Mouse (Mus musculus): Measurements from ENCODE around the gene Miga1. TPM values are rescaled to one million over a fixed set of nuclear protein-coding genes. Genes with fewer than 3 reads are reported as not detected.
A peak's percentile ranks its signal among the peaks of the same experiment; 100 is the strongest.

The Miga1 gene
- 10 to 100 TPM; 13.3 to 15.6 TPM for total RNA-seq (2021)

- peak; percentile 75 to 79 for DNase-seq
- intact Hi-C loops (cut with DNase I), result loop anchor here (10.0 kb wide), 1 partner anchor 235 kb away; no protein-coding TSS in a partner anchor
Measured at GRCm38 (mm10) chr3:152339862-152340557, at the start of gene Miga1. TSS of gene Miga1 (minus strand) at chr3:152340407.

- no peak for DNase-seq
- intact Hi-C loops (cut with DNase I), result no loop called here
Measured at GRCm38 (mm10) chr3:152384106-152384505, 43.9 kb upstream of the Miga1 start.

- intact Hi-C loops (cut with DNase I), result no loop called here
- DNase-seq, result no peak
Measured at GRCm38 (mm10) chr3:152376063-152376462, 35.9 kb upstream of the Miga1 start.

- DNase-seq, result no peak
- intact Hi-C loops (cut with DNase I), result no loop called here
Measured at GRCm38 (mm10) chr3:152364181-152364580, 24.0 kb upstream of the Miga1 start.

GRCm38 (mm10) chr3:152359151-152359550 is 18.9 kb upstream of the Miga1 start:
- DNase-seq, result no peak
- intact Hi-C loops (cut with DNase I), result no loop called here

DNA sequence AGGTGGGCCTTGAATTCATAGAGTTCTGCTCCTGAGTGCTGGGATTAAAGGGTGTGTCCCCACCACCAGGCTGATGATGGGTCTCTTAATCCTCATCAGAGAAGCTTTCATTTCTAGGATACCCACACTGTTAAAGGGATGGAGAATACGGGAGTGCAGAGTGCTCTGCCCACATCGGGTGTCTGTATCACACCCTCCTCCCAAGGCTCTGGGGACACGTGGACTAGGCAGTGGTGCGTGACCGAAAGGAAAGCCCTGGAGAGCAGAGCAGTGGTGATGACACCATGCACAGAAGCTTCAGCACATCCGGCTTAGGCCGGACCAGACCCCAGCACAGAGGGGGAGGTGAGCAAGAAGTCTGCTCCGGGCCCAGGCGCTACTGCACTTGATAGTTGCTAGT is 16.5 kb upstream of the Miga1 start:
- DNase-seq, result no peak
- intact Hi-C loops (cut with DNase I), result no loop called here

DNA sequence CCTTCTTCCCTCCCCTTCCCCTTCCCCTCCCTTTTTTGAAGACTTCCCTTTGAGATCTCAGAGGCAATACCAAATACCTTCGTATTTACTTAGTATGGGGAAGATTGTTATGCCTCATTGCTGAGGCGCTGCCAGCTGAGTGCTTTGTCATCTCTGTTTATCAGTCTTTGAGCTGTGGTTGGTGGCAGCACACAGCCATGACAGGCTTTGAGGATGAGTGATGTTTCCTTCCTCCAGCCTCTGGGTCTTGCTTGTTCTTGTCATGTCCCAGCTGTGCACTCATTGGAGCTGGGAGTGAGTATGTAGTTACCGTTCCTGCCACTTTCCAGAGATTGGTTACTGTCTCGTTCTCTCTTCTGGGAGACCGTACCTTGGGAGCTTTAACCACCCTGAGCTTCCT is 15.2 kb upstream of the Miga1 start:
- intact Hi-C loops (cut with DNase I), result no loop called here
- DNase-seq, result peak in 1 of 2 experiments; percentile 19

DNA sequence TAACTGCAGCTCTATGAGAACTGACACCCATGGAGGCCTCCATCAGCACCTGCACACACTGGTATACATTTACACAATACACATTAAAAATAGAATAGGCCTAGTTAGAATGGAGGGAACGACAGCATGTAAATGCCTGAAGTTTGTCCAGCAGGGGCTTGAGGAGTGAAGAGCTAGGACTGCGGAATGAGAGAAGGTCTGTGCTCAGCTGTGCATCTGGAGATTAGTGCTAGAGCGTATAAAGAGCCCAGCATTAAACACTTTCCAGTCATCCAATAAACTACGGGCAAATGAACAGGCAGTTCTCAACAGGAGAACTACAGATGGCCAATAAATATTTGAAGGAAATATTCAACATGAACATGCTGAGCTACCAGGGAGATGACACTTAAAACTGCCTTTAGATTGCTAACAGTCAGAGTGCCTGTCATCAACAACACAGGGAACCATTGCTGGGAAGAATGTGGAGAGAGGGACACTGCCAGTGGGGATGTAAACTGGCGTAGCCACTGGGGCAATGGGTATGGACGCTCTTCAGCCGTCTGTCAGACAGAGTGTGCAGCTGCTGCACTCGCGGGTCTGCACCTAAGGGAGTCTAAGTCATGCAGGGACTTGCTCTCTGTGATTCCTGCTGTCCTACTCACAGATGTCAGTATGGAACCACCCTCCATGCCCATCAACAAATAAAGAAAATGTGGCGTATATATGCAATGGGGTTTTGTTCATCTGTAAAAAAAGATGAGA is 13.4 kb upstream of the Miga1 start:
- DNase-seq, result no peak

GRCm38 (mm10) chr3:152352289-152352688 is 12.1 kb upstream of the Miga1 start:
- no peak for DNase-seq
- intact Hi-C loops (cut with DNase I), result no loop called here

More for the DNA sequence above, 13.4 kb upstream of the Miga1 start:
- intact Hi-C loops (cut with DNase I), result no loop called here

GRCm38 (mm10) chr3:152350966-152351365 is 10.8 kb upstream of the Miga1 start:
- no peak for DNase-seq
- intact Hi-C loops (cut with DNase I), result no loop called here

DNA sequence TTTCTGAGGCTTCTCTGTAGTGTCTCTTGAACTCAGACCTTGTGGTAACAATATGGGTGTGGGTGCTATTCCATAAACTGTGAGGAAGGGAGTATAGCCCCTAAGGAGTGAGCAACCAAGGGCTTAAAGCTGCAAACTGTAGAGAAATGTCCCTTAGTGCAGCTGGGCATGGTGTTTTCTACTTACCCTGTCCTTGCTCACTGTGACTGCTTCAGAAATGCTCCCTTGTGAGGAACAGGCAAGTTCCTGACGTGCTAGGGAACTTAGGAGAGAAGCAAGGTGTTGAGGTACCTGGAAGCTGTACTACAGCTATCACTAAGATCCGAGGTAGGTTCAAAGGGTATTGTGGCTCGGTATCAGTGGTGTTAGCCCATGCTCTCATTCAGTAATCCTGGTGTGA is 10.2 kb upstream of the Miga1 start:
- intact Hi-C loops (cut with DNase I), result no loop called here

DNA sequence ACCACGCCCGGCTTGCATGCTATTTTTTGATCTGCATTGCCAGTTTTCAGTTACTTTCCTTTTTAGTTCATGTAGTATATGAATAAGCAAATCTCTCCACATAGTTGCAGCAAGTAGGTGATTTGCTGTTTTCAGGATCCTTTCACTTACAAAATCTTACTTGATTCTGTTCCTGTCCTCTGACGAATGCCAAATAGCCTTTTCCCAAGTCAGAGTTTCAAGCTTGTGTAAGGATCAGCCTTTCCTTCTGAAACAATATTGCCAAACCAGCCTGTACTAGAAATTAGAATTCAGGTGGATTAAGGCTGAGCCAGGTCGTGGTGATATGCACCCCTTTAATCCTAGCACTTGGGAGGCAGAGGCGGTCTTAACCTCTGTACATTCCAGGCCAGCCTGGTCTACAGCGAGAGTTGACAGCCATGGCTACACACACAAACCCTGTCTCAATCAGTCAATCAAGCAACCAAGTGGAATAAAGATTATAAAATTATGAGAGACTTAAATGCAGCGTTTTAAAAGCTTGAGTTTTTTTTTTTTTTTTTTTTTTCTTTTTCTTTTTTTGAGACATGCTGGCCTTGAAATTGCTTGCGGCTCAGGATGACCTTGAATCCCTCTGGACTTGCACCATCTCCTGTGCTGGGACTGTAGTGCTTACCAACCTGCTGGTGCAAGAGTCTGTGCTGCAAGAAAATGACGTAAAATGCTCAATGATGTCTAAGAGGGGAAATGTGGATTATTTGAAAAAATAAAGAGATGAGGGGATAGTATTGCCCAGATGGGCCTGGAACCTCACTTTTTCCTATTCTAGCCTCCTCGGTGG is 8.0 kb upstream of the Miga1 start:
- DNase-seq, result no peak
- intact Hi-C loops (cut with DNase I), result loop anchor here (10.0 kb wide), 1 partner anchor 243 kb away; no protein-coding TSS in a partner anchor

More for the DNA sequence above, 10.2 kb upstream of the Miga1 start:
- no peak for DNase-seq

DNA sequence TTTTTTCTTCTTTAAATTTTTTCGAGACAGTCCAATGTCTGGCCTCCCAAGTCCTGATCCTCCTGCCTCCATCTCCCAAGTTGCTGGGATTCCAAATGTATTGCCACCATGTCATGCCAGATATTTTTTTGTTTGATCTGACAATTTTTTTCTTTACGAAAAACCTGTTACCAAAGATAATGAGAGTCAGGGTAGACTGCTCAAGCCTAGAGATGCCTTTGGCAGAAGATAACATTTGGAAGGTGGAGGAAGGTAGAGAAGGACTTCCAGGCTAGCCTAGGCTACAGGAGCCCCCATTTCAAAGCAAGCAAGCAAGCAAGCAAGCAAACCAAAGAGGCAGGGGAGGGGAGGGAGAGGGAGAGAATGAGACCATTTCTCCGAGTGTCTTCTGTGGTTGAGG is 7.0 kb upstream of the Miga1 start:
- intact Hi-C loops (cut with DNase I), result loop anchor here (10.0 kb wide), 1 partner anchor 242 kb away; no protein-coding TSS in a partner anchor
- DNase-seq, result peak in 1 of 2 experiments; percentile 6

- intact Hi-C loops (cut with DNase I), result loop anchor here (10.0 kb wide), 1 partner anchor 242 kb away; no protein-coding TSS in a partner anchor
- peak; percentile 62 to 70 for DNase-seq
Measured at GRCm38 (mm10) chr3:152346633-152347141, 6.5 kb upstream of the Miga1 start.

GRCm38 (mm10) chr3:152345732-152346632 is 5.8 kb upstream of the Miga1 start, which contains the start of gene Usp33:
TSS of gene Usp33 (plus strand) at chr3:152346478.
- intact Hi-C loops (cut with DNase I), result loop anchor here (10.0 kb wide), 1 partner anchor 241 kb away; no protein-coding TSS in a partner anchor
- peak; percentile 95 to 97 for DNase-seq

- intact Hi-C loops (cut with DNase I), result loop anchor here (10.0 kb wide), 1 partner anchor 238 kb away; no protein-coding TSS in a partner anchor
Measured at GRCm38 (mm10) chr3:152342961-152343517, 2.8 kb upstream of the Miga1 start.

DNA sequence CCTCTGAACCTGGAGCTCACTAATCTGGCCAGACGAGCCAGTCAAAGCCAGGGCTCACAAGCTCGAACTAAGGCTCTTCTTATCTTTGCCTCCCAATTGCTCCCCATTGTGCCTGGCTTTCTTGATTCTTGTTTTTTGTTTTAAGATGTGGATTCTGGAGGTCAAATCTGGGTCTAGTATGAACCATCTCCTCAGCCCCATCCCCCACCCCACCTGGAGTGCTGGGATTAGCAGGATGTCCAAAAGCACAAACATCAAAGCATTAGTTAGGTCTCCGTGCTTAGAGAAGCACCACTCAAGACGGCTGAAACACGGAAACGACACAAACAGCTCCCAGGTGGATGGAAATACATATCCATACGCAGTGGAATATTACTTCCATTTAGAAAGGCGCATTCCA is 4.1 kb downstream of the Miga1 start:
- DNase-seq, result no peak
- intact Hi-C loops (cut with DNase I), result no loop called here

More at GRCm38 (mm10) chr3:152342961-152343517, 2.8 kb upstream of the Miga1 start:
- DNase-seq, result no peak

- no peak for DNase-seq
- intact Hi-C loops (cut with DNase I), result no loop called here
Measured at GRCm38 (mm10) chr3:152333641-152334040, 6.6 kb downstream of the Miga1 start.
